Mouse (Mus musculus): ENCODE measurements at regions not wholly inside any gene's neighbourhood (a gene's known extent, or its start where the extent isn't known, plus 50 kb on each side); places are given as distances from the start of the nearest gene placed in this dataset.

- Histone ChIP-seq H3K9me3 (ENCODE audit: control insufficient read depth, low read length) (no peaks in the 10 kb centered on the region), H3K9ac (replicated peaks; ENCODE audit: low read depth, low read length) (no peak overlapping the region), H3K27ac (ENCODE audit: low read depth, low read length) (no peak overlapping the region), H3K4me1 (ENCODE audit: control insufficient read depth, insufficient read depth, low read length) (0 out of 2 replicates have a peak, but pooled peaks cover 2% of the 10 kb centered on the region), H3K27me3 (ENCODE audit: control insufficient read depth, insufficient read depth, low read length) (no peaks in the 10 kb centered on the region), H3K4me2 (ENCODE audit: low read depth, low read length) (no peak overlapping the region), H3K36me3 (ENCODE audit: control insufficient read depth, insufficient read depth, low read length) (no peaks in the 10 kb centered on the region), H3K4me3 (ENCODE audit: low read depth, low read length) (no peak overlapping the region)
- 44% methylated on average over 4 of the region's 4 CpGs for WGBS
- ATAC-seq (ENCODE audit: low read depth) = no peak
Observed at GRCm38 (mm10) chr7:137864912-137865311, 427.5 kb downstream of the Glrx3 start.

GRCm38 (mm10) chr7:137865457-137865856 lies 428.0 kb downstream of the Glrx3 start:
- Histone ChIP-seq H3K27me3 (ENCODE audit: control insufficient read depth, insufficient read depth, low read length) (no peaks in the 10 kb centered on the region), H3K4me3 (ENCODE audit: low read depth, low read length) (no peak overlapping the region), H3K9me3 (ENCODE audit: control insufficient read depth, low read length) (no peaks in the 10 kb centered on the region), H3K4me2 (ENCODE audit: low read depth, low read length) (no peak overlapping the region), H3K9ac (replicated peaks; ENCODE audit: low read depth, low read length) (no peak overlapping the region), H3K36me3 (ENCODE audit: control insufficient read depth, insufficient read depth, low read length) (no peaks in the 10 kb centered on the region), H3K27ac (ENCODE audit: low read depth, low read length) (no peak overlapping the region), H3K4me1 (ENCODE audit: control insufficient read depth, insufficient read depth, low read length) (0 out of 2 replicates have a peak, but pooled peaks cover 2% of the 10 kb centered on the region)
- WGBS = 31% methylated on average over 7 of the region's 7 CpGs
- no peak for ATAC-seq (ENCODE audit: low read depth)

GRCm38 (mm10) chr7:137866880-137867279 lies 429.5 kb downstream of the Glrx3 start:
- Histone ChIP-seq H3K36me3 (ENCODE audit: control insufficient read depth, insufficient read depth, low read length) (no peaks in the 10 kb centered on the region), H3K4me2 (ENCODE audit: low read depth, low read length) (no peak overlapping the region), H3K27ac (ENCODE audit: low read depth, low read length) (no peak overlapping the region), H3K4me3 (ENCODE audit: low read depth, low read length) (no peak overlapping the region), H3K9me3 (ENCODE audit: control insufficient read depth, low read length) (no peaks in the 10 kb centered on the region), H3K4me1 (ENCODE audit: control insufficient read depth, insufficient read depth, low read length) (0 out of 2 replicates have a peak, but pooled peaks cover 2% of the 10 kb centered on the region), H3K9ac (replicated peaks; ENCODE audit: low read depth, low read length) (no peak overlapping the region), H3K27me3 (ENCODE audit: control insufficient read depth, insufficient read depth, low read length) (no peaks in the 10 kb centered on the region)
- ATAC-seq (ENCODE audit: low read depth) = no peak
- WGBS = 68% methylated on average over 6 of the region's 6 CpGs

- Histone ChIP-seq H3K4me3 (ENCODE audit: low read depth, low read length) (no peak overlapping the region), H3K9ac (replicated peaks; ENCODE audit: low read depth, low read length) (no peak overlapping the region), H3K9me3 (ENCODE audit: control insufficient read depth, low read length) (no peaks in the 10 kb centered on the region), H3K27ac (ENCODE audit: low read depth, low read length) (no peak overlapping the region), H3K4me1 (ENCODE audit: control insufficient read depth, insufficient read depth, low read length) (0 out of 2 replicates have a peak, but pooled peaks cover 2% of the 10 kb centered on the region), H3K27me3 (ENCODE audit: control insufficient read depth, insufficient read depth, low read length) (no peaks in the 10 kb centered on the region), H3K36me3 (ENCODE audit: control insufficient read depth, insufficient read depth, low read length) (no peaks in the 10 kb centered on the region), H3K4me2 (ENCODE audit: low read depth, low read length) (no peak overlapping the region)
- ATAC-seq (ENCODE audit: low read depth) = no peak
- WGBS = 86% methylated on average over 3 of the region's 3 CpGs
Observed at GRCm38 (mm10) chr7:137868501-137868900, 431.1 kb downstream of the Glrx3 start.

GRCm38 (mm10) chr7:137875306-137875705 lies 437.9 kb downstream of the Glrx3 start:
- Histone ChIP-seq H3K27me3 (ENCODE audit: control insufficient read depth, insufficient read depth, low read length) (no peaks in the 10 kb centered on the region), H3K4me2 (ENCODE audit: low read depth, low read length) (no peak overlapping the region), H3K36me3 (ENCODE audit: control insufficient read depth, insufficient read depth, low read length) (no peaks in the 10 kb centered on the region), H3K27ac (ENCODE audit: low read depth, low read length) (no peak overlapping the region), H3K4me3 (ENCODE audit: low read depth, low read length) (no peak overlapping the region), H3K4me1 (ENCODE audit: control insufficient read depth, insufficient read depth, low read length) (no peaks in the 10 kb centered on the region), H3K9ac (replicated peaks; ENCODE audit: low read depth, low read length) (no peak overlapping the region), H3K9me3 (ENCODE audit: control insufficient read depth, low read length) (no peaks in the 10 kb centered on the region)
- 81% methylated on average over 2 of the region's 2 CpGs for WGBS
- no peak for ATAC-seq (ENCODE audit: low read depth)

GRCm38 (mm10) chr7:137879296-137879695 lies 441.9 kb downstream of the Glrx3 start:
- H3K4me3 ChIP-seq (ENCODE audit: low read depth, low read length) = no peak overlapping the region
- no peak overlapping the region for H3K4me2 ChIP-seq (ENCODE audit: low read depth, low read length)
- WGBS = 68% methylated on average over 12 of the region's 12 CpGs
- H3K4me1 ChIP-seq (ENCODE audit: control insufficient read depth, insufficient read depth, low read length) = peaks cover 6% of the 10 kb centered on the region; the same call in 1 of the 2 replicates
- no peaks in the 10 kb centered on the region for H3K27me3 ChIP-seq (ENCODE audit: control insufficient read depth, insufficient read depth, low read length)
- no peak for ATAC-seq (ENCODE audit: low read depth)
- H3K27ac ChIP-seq (ENCODE audit: low read depth, low read length) = no peak overlapping the region
- no peaks in the 10 kb centered on the region for H3K9me3 ChIP-seq (ENCODE audit: control insufficient read depth, low read length)
- H3K36me3 ChIP-seq (ENCODE audit: control insufficient read depth, insufficient read depth, low read length) = no peaks in the 10 kb centered on the region
- no peak overlapping the region for H3K9ac ChIP-seq (replicated peaks; ENCODE audit: low read depth, low read length)

GRCm38 (mm10) chr7:137882876-137883275 lies 445.5 kb downstream of the Glrx3 start:
- Histone ChIP-seq H3K4me2 (ENCODE audit: low read depth, low read length) (no peak overlapping the region), H3K4me1 (ENCODE audit: control insufficient read depth, insufficient read depth, low read length) (peaks cover 8% of the 10 kb centered on the region; the same call in 1 of the 2 replicates), H3K9ac (replicated peaks; ENCODE audit: low read depth, low read length) (no peak overlapping the region), H3K9me3 (ENCODE audit: control insufficient read depth, low read length) (no peaks in the 10 kb centered on the region), H3K4me3 (ENCODE audit: low read depth, low read length) (no peak overlapping the region), H3K27ac (ENCODE audit: low read depth, low read length) (no peak overlapping the region), H3K36me3 (ENCODE audit: control insufficient read depth, insufficient read depth, low read length) (no peaks in the 10 kb centered on the region), H3K27me3 (ENCODE audit: control insufficient read depth, insufficient read depth, low read length) (no peaks in the 10 kb centered on the region)
- 16% methylated on average over 5 of the region's 5 CpGs for WGBS
- ATAC-seq (ENCODE audit: low read depth) = no peak; the same call in 1 of the 2 replicates

GRCm38 (mm10) chr7:137883701-137884100 lies 446.3 kb downstream of the Glrx3 start:
- no peak for ATAC-seq (ENCODE audit: low read depth)
- WGBS = 64% methylated on average over 4 of the region's 4 CpGs

GRCm38 (mm10) chr7:137885146-137885545 lies 447.7 kb downstream of the Glrx3 start:
- 66% methylated on average over 8 of the region's 8 CpGs for WGBS
- Histone ChIP-seq H3K27me3 (ENCODE audit: control insufficient read depth, insufficient read depth, low read length) (no peaks in the 10 kb centered on the region), H3K4me1 (ENCODE audit: control insufficient read depth, insufficient read depth, low read length) (peaks cover 8% of the 10 kb centered on the region; the same call in 1 of the 2 replicates), H3K27ac (ENCODE audit: low read depth, low read length) (no peak overlapping the region), H3K4me2 (ENCODE audit: low read depth, low read length) (no peak overlapping the region), H3K36me3 (ENCODE audit: control insufficient read depth, insufficient read depth, low read length) (no peaks in the 10 kb centered on the region), H3K9me3 (ENCODE audit: control insufficient read depth, low read length) (no peaks in the 10 kb centered on the region), H3K9ac (replicated peaks; ENCODE audit: low read depth, low read length) (no peak overlapping the region), H3K4me3 (ENCODE audit: low read depth, low read length) (no peak overlapping the region)
- ATAC-seq (ENCODE audit: low read depth) = no peak

More at GRCm38 (mm10) chr7:137883701-137884100, 446.3 kb downstream of the Glrx3 start:
- H3K9me3 ChIP-seq (ENCODE audit: control insufficient read depth, low read length) = no peaks in the 10 kb centered on the region
- H3K4me1 ChIP-seq (ENCODE audit: control insufficient read depth, insufficient read depth, low read length) = peaks cover 8% of the 10 kb centered on the region; the same call in 1 of the 2 replicates
- no peak overlapping the region for H3K4me3 ChIP-seq (ENCODE audit: low read depth, low read length)
- no peaks in the 10 kb centered on the region for H3K36me3 ChIP-seq (ENCODE audit: control insufficient read depth, insufficient read depth, low read length)
- H3K9ac ChIP-seq (replicated peaks; ENCODE audit: low read depth, low read length) = no peak overlapping the region
- no peak overlapping the region for H3K4me2 ChIP-seq (ENCODE audit: low read depth, low read length)
- no peak overlapping the region for H3K27ac ChIP-seq (ENCODE audit: low read depth, low read length)
- no peaks in the 10 kb centered on the region for H3K27me3 ChIP-seq (ENCODE audit: control insufficient read depth, insufficient read depth, low read length)

Measured in neural tube, embryonic 14.5 days (tissue).